Mouse (Mus musculus) kidney, embryonic 15.5 days (tissue): ENCODE measurements around the gene Ube3a. TPM values are rescaled to one million over a fixed set of nuclear protein-coding genes. Genes with fewer than 3 reads are reported as not detected.

Experiments
- ATAC-seq: fragments of 200-750 bp; cut with Nextera tagmentation; replicated peaks from 2 replicates; pipeline ENCODE4 v1.8.0; 2017; ENCODE audit warnings: moderate TSS enrichment; ENCODE audit not compliant: low FRiP score
- H3K27ac ChIP-seq: fragments of 300-500 bp; sonication (generic); 2 replicates; pipeline ENCODE4 v1.5.1; 2015; ENCODE audit warnings: mild to moderate bottlenecking, inconsistent platforms
- H3K27me3 ChIP-seq: fragments of 300-500 bp; sonication (generic); 2 replicates; pipeline ENCODE4 v1.6.1; 2015; ENCODE audit warnings: inconsistent platforms
- H3K36me3 ChIP-seq: fragments of 300-500 bp; sonication (generic); 2 replicates; pipeline ENCODE4 v1.6.1; 2015; ENCODE audit warnings: inconsistent platforms
- H3K4me1 ChIP-seq: fragments of 300-500 bp; sonication (generic); 2 replicates; pipeline ENCODE4 v1.6.1; 2015; ENCODE audit warnings: inconsistent platforms
- H3K4me2 ChIP-seq: fragments of 300-500 bp; sonication (generic); 2 replicates; pipeline ENCODE4 v1.6.1; 2015; ENCODE audit warnings: moderate library complexity, mild to moderate bottlenecking, inconsistent platforms
- H3K4me3 ChIP-seq: fragments of 300-500 bp; sonication (generic); replicated peaks from 2 replicates; pipeline ENCODE4 v1.5.1; 2015; ENCODE audit warnings: mild to moderate bottlenecking, inconsistent platforms
- H3K9ac ChIP-seq: fragments of 300-500 bp; sonication (generic); 2 replicates; pipeline ENCODE4 v1.6.1; 2015; ENCODE audit warnings: mild to moderate bottlenecking, inconsistent platforms
- H3K9me3 ChIP-seq: fragments of 300-500 bp; sonication (generic); replicated peaks from 2 replicates; pipeline ENCODE4 v1.6.1; 2016; ENCODE audit warnings: inconsistent platforms
- WGBS: fragments of 180-500 bp; shearing (Covaris S2); methylation state at CpG from one replicate; pipeline ENCODE4 v1.1.7; 2015; ENCODE audit warnings: mixed read lengths; 5-methylcytosine and 5-hydroxymethylcytosine counted together
- polyA plus RNA-seq: library from polyadenylated mRNA; unstranded; fragments of >200 nt; fragmentation: Nextera tagmentation; extraction: Ambion mirVana; gene quantifications from 2 replicates; pipeline ENCODE4 v1.2.1, GENCODE M21; 2015

The Ube3a gene
- 133 and 136 TPM in 2 replicates for polyA plus RNA-seq

DNA sequence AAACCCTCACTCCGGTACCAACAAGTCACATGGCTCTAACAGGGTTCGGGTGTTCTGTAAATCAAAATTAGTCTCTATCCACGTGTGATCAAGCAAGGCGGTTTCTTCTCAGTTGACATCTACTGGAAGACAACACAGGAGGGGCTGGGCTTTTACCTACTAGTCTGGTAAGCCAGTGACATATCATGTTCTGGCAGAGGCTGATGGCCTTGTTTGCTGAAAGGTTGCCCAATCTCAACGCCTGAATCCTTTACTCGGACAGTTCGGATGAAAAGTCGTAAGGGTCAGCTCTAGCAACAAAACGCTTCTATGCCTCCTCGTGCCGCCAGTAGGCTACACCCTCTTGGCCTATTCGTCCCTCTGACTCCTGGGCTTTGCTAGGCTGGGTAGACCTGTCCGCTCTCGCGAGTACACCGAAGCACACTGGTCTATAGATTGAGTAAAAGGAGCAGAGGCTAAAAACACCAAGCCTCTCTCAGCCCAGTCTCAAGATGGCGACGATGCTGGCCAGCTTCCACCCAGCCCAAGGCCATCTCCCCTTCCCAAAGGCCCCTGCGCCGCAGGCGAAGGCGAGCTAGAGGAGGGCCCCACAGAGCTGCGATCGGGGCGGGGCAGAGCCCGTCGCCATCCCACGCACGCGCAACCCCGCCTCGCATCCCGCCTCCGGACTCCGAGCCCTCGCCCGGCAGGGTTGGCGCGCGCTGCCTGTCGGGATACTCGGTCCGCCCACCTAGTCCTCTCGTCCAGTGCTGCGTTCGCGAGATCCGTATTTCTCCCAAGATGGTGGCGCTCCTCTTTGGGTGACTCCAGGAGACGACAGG lies at the start of gene Ube3a:
Gene Ube3a (plus strand): TSS at position 706 of the 821 bp plus-strand sequence.
- H3K27ac ChIP-seq, result peak within 1 kb of the TSS; percentile 99

GRCm38 (mm10) chr7:59192831-59193230 lies 35.7 kb upstream of the Ube3a start:
- H3K27ac ChIP-seq, result no peak overlapping the region
- H3K27me3 ChIP-seq, result no peaks in the 10 kb centered on the region
- ATAC-seq, result no peak
- no peak overlapping the region for H3K9ac ChIP-seq
- H3K4me3 ChIP-seq, result no peak overlapping the region
- no peaks in the 10 kb centered on the region for H3K4me1 ChIP-seq
- H3K36me3 ChIP-seq, result no peaks in the 10 kb centered on the region
- H3K9me3 ChIP-seq, result no peaks in the 10 kb centered on the region
- H3K4me2 ChIP-seq, result no peak overlapping the region

More for the DNA sequence above, at the start of gene Ube3a:
- Histone ChIP-seq H3K9me3 (no peaks in the 10 kb centered on the region), H3K4me1 (peaks cover 10% of the 10 kb centered on the region), H3K4me3 (peak within 1 kb of the TSS; percentile 96), H3K36me3 (no peaks in the 10 kb centered on the region), H3K9ac (peak within 1 kb of the TSS; percentile 96), H3K4me2 (peak within 1 kb of the TSS; percentile 72), H3K27me3 (no peaks in the 10 kb centered on the region)
- WGBS, result under 1% methylated on average over 50 of the region's 50 CpGs
- ATAC-seq, result peak; percentile 99

DNA sequence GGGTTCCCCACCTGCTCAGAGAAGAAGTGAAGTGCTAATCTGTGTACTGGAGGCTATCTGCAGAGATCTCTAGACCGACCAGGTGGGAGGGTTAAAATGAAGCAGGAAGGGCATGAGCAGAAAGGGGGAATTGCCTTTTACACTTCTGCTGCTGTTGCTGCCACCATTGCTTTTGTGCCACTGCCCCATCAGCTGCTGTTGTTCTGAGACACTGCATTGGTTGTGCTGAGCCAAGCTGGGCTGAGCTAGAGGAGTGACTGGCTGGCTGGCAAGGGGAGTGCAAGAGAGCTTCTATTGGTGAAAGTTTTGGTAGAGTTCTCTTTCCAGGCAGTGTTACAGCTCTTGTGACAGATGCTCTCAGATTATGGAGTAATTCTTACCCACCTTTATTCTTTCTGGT lies 13.6 kb upstream of the Ube3a start:
- WGBS, result 77% methylated on average over 1 of the region's 1 CpGs
- ATAC-seq, result no peak
- Histone ChIP-seq H3K9me3 (peaks cover 12% of the 10 kb centered on the region; the same call in 1 of the 2 replicates), H3K27me3 (no peaks in the 10 kb centered on the region), H3K36me3 (no peaks in the 10 kb centered on the region), H3K27ac (no peak overlapping the region), H3K4me3 (no peak overlapping the region), H3K4me1 (no peaks in the 10 kb centered on the region), H3K9ac (no peak overlapping the region), H3K4me2 (no peak overlapping the region)

- H3K4me1 ChIP-seq, result no peaks in the 10 kb centered on the region
- WGBS, result 84% methylated on average over 1 of the region's 1 CpGs
- no peak overlapping the region for H3K4me3 ChIP-seq
- H3K9ac ChIP-seq, result no peak overlapping the region
- no peaks in the 10 kb centered on the region for H3K27me3 ChIP-seq
- no peaks in the 10 kb centered on the region for H3K36me3 ChIP-seq
- no peak overlapping the region for H3K27ac ChIP-seq
- H3K9me3 ChIP-seq, result no peaks in the 10 kb centered on the region
- no peak for ATAC-seq
- H3K4me2 ChIP-seq, result no peak overlapping the region
Observed at GRCm38 (mm10) chr7:59221244-59221643, 7.3 kb upstream of the Ube3a start.

DNA sequence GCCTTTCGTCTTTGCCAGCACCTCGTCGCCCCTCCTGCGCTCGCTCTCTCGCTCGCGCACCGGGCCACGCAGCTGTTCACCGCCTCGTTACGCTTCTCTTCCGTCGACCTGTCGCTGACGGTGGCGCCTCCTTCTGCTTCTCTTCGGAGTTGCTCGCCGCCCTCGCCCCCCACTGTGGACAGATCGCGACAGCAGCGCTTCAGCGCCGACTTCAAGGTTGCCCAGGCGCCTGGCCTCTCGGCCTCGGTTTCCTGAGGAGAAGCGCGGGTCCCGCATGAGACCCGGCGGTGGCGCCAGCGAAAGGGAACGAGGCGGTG lies 274 bp downstream of the Ube3a start:
- peak overlapping the region; percentile 99 for H3K27ac ChIP-seq
- under 1% methylated on average over 39 of the region's 39 CpGs for WGBS
- ATAC-seq, result peak; percentile 81

DNA sequence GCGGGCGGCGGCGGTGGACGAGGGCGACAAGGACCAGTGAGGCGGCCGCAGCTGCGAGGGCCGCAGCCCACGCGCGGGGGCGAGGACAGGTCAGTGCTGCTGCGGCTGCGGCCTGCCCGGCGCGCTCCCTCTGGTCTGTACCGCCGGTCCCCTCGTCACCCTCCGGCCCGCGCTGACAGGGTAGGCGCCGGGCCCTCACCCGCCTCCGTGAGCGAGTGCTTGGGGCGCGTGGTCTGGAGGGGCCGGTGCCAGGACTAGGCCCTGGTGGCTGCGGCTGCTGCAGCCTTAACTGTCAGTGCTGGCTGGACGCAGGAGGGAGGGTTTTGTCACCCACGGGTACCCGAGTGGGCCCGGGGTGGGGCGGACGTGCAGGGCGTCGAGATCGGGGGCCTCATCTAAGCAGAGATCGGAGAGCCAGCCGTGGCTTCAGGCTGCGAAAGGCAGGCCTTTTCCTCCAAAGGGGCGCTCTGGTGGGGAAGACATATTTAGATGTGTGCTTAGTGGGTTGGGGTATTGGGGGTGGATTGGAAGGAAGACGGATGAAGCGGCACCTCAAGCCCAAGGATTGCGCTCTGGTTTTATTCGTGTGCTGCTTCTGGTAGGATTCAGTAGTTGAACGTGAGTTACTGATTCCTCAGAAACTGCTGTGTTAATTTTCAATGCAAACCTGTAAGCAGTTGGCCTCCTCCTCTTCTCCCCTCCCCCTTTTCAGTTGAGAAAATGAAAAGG lies 797 bp downstream of the Ube3a start:
- Histone ChIP-seq H3K4me3 (peak overlapping the region; percentile 96), H3K4me2 (peak overlapping the region; percentile 72), H3K36me3 (no peaks in the 10 kb centered on the region), H3K27ac (peak overlapping the region; percentile 99), H3K9ac (peak overlapping the region; percentile 96), H3K9me3 (no peaks in the 10 kb centered on the region), H3K27me3 (no peaks in the 10 kb centered on the region), H3K4me1 (peaks cover 10% of the 10 kb centered on the region)
- ATAC-seq, result peak; percentile 66
- WGBS, result under 1% methylated on average over 52 of the region's 52 CpGs

More for the DNA sequence above, 274 bp downstream of the Ube3a start:
- no peaks in the 10 kb centered on the region for H3K9me3 ChIP-seq
- no peaks in the 10 kb centered on the region for H3K36me3 ChIP-seq
- H3K4me1 ChIP-seq, result peaks cover 10% of the 10 kb centered on the region
- H3K9ac ChIP-seq, result peak overlapping the region; percentile 96
- H3K4me3 ChIP-seq, result peak overlapping the region; percentile 96
- no peaks in the 10 kb centered on the region for H3K27me3 ChIP-seq
- H3K4me2 ChIP-seq, result peak overlapping the region; percentile 72

GRCm38 (mm10) chr7:59230304-59230703 lies 1.8 kb downstream of the Ube3a start:
- ATAC-seq, result no peak
- WGBS, result 48% methylated on average over 4 of the region's 4 CpGs
- H3K27me3 ChIP-seq, result no peaks in the 10 kb centered on the region
- no peak overlapping the region for H3K27ac ChIP-seq
- peak overlapping the region; percentile 96 for H3K4me3 ChIP-seq
- peak overlapping the region; percentile 72 for H3K4me2 ChIP-seq
- H3K9ac ChIP-seq, result no peak overlapping the region
- H3K9me3 ChIP-seq, result no peaks in the 10 kb centered on the region
- H3K4me1 ChIP-seq, result peaks cover 10% of the 10 kb centered on the region
- H3K36me3 ChIP-seq, result no peaks in the 10 kb centered on the region

DNA sequence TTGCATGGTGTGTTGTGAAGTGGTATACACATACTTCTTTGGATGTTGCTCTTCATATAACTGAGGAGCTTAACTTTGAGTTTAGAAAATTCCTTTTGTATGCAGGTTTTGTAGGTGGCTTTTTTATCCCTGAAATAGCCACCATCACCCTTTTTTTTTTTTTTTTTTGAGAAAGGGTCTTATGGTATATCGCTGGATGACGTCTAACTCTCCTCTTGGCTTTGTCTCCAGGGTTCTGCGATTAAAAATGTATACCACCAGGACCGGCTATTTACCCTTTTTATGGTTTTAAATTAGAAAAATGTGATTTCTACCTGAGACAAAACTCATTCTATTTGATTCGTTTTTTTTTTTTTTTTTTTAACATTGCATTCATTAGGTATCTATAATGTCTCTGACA lies 2.2 kb downstream of the Ube3a start:
- Histone ChIP-seq H3K4me2 (peak overlapping the region; percentile 72), H3K9ac (no peak overlapping the region), H3K27me3 (no peaks in the 10 kb centered on the region), H3K4me3 (no peak overlapping the region; the same call in 1 of the 2 replicates), H3K36me3 (no peaks in the 10 kb centered on the region), H3K27ac (no peak overlapping the region), H3K4me1 (peaks cover 10% of the 10 kb centered on the region), H3K9me3 (no peaks in the 10 kb centered on the region)
- 74% methylated on average over 5 of the region's 5 CpGs for WGBS
- ATAC-seq, result no peak

GRCm38 (mm10) chr7:59231960-59232359 lies 3.4 kb downstream of the Ube3a start:
- H3K9ac ChIP-seq, result no peak overlapping the region
- WGBS, result 90% methylated on average over 1 of the region's 1 CpGs
- H3K9me3 ChIP-seq, result no peaks in the 10 kb centered on the region
- H3K27me3 ChIP-seq, result no peaks in the 10 kb centered on the region
- H3K36me3 ChIP-seq, result no peaks in the 10 kb centered on the region
- no peak for ATAC-seq
- H3K4me2 ChIP-seq, result no peak overlapping the region
- H3K4me1 ChIP-seq, result peaks cover 10% of the 10 kb centered on the region
- no peak overlapping the region for H3K4me3 ChIP-seq
- H3K27ac ChIP-seq, result no peak overlapping the region

- Histone ChIP-seq H3K4me1 (peaks cover 10% of the 10 kb centered on the region), H3K4me2 (no peak overlapping the region), H3K27me3 (no peaks in the 10 kb centered on the region), H3K9me3 (no peaks in the 10 kb centered on the region), H3K9ac (no peak overlapping the region), H3K4me3 (no peak overlapping the region), H3K36me3 (no peaks in the 10 kb centered on the region), H3K27ac (no peak overlapping the region)
- no peak for ATAC-seq
- WGBS, result 92% methylated on average over 8 of the region's 8 CpGs
Observed at GRCm38 (mm10) chr7:59234773-59235401, 6.3 kb downstream of the Ube3a start.

DNA sequence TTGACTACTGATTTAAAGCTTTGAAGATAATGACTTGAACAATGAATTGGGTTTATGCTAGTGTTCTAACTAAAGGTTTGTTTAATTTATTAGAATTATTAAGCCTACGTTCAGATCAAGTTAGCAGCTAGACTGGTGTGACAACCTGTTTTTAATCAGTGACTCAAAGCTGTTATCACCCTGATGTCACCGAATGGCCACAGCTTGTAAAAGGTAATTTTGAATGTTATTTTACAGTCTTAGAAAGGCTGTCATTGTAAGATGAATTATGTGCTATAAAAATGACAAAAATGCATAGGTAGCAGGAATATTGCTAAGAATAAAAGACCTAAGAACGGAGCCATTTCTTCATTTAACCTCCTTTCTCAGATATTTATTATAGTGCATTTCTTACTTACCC lies 14.7 kb downstream of the Ube3a start:
- H3K27ac ChIP-seq, result no peak overlapping the region
- H3K27me3 ChIP-seq, result no peaks in the 10 kb centered on the region
- no peaks in the 10 kb centered on the region for H3K4me1 ChIP-seq
- no peak overlapping the region for H3K4me3 ChIP-seq
- peaks cover 5% of the 10 kb centered on the region for H3K36me3 ChIP-seq
- H3K9ac ChIP-seq, result no peak overlapping the region
- H3K4me2 ChIP-seq, result no peak overlapping the region
- WGBS, result 83% methylated on average over 3 of the region's 3 CpGs
- no peaks in the 10 kb centered on the region for H3K9me3 ChIP-seq
- no peak for ATAC-seq

DNA sequence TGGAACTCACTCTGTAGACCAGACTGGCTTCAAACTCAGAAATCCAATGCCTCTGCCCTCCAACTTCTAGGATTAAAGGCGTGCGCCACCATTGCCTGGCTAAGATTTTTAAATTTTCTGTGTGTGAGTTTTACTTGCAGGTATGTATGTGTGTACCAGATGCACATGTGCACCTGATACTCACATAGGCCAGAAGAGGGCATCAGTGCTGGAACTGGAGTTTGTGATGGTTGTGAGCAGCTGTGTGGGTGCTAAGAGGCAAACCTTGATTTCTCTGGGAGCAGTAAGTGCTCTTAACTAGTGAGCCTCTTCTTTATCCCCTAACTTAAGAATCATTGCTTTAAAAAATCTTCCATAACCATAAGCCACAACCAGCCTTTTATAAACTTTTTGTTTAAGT lies 17.0 kb downstream of the Ube3a start:
- no peak for ATAC-seq
- Histone ChIP-seq H3K9ac (no peak overlapping the region), H3K4me3 (no peak overlapping the region), H3K27ac (no peak overlapping the region), H3K4me2 (no peak overlapping the region), H3K9me3 (no peaks in the 10 kb centered on the region), H3K27me3 (no peaks in the 10 kb centered on the region), H3K36me3 (peaks cover 11% of the 10 kb centered on the region), H3K4me1 (no peaks in the 10 kb centered on the region)
- WGBS, result 98% methylated on average over 2 of the region's 2 CpGs
